Mouse (Mus musculus): Measurements from ENCODE around the gene Anks3.

GRCm38 (mm10) chr16:4892171-4892570 is 71.8 kb downstream of the Anks3 start:
- TF ChIP-seq GATA1 (IDR thresholded peaks at IDR 0.05; ENCODE audit: low read length) (no peak), TAL1 (IDR thresholded peaks at IDR 0.05; ENCODE audit: low read length) (no peak)

All from erythroblast, embryonic 14.5 days (primary cell).